Mouse (Mus musculus) lung, postnatal 10 days (tissue): Measurements from ENCODE around the gene Tcte1.

Experiments
- DNase-seq: peaks from one replicate; pipeline ENCODE4 v3.0.0; 2021

Tcte1 gene

DNA sequence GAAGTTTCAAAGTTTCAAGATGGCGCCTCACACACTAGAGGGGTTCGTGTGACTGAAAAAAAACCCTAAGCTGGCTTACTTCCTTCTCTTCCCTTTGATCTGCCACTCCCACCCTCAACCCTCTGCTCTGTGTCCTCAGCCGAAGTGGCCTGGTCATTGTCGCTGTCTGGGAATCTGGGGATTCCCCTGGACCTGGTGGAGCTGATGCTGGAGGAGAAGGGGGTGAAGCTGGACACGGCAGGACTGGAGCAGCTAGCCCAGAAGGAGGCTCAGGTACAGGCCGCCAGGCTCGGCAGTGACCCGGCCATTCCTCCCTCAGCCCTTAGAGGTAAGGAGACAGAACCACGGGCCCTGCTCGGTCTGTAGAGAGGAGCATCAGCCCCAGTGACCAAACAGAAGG lies 7.4 kb upstream of the Tcte1 start:
- DNase-seq = no peak

DNA sequence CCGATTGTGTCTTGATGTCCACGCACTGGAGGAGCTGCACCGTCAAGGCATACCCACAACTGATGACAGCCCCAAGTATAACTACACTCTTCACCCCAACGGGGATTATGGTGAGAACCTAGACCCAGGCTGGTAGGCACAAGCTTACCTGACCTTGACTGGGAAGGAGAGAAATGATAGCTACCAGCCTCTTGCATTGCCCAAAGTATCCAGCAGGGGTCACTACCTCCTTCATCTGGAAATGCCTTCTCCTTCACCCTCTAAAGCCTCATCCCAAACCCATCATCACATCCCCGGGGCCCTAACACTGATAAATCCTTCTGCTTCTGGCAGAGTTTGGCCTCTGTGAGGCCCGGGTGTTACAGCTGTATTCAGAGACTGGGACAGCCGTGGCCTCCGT lies 6.7 kb upstream of the Tcte1 start:
- DNase-seq = peak; percentile 79

DNA sequence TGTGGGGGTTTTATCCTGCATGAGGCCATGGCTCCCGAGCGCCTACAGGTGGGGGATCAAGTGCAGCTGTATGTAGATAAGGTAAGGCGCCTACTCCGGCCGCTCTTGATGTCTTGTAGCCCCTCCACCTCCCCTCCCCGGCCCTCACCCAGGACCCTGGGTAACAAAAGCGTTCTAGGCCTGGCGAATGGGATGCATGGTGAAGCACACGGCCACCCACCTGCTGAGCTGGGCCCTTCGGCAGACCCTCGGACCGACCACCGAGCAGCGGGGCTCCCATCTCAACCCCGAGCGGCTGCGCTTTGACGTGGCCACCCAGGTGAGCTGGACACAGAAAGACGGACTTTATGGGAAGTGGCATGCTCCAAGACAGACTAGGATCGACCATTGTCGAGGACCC lies 6.1 kb upstream of the Tcte1 start:
- DNase-seq = no peak

DNA sequence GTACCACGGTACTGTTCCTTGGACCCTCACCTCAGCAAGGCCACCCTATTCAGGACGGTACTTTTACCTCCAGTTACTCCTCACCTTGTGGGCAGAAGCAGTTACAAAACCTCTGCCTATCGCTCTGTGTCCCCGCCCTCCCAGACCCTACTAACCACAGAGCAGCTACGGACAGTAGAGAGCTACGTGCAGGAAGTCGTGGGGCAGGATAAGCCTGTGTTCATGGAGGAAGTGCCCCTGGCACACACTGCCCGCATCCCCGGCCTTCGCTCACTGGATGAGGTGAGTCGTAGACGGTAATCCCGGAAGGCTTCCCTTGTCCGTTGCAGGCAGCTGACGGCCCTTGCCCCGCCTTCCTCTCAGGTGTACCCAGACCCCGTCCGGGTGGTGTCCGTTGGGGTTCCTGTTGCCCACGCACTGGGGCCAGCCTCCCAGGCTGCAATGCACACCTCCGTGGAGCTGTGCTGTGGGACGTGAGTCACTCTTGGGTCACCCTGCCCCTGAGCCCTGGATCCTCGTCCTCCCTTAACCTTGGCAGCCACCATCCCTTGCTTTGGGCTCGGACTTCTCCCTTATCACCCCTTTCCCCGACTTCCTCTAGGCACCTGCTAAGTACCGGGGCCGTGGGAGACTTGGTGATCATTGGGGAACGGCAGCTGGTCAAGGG lies 5.6 kb upstream of the Tcte1 start:
- no peak for DNase-seq

DNA sequence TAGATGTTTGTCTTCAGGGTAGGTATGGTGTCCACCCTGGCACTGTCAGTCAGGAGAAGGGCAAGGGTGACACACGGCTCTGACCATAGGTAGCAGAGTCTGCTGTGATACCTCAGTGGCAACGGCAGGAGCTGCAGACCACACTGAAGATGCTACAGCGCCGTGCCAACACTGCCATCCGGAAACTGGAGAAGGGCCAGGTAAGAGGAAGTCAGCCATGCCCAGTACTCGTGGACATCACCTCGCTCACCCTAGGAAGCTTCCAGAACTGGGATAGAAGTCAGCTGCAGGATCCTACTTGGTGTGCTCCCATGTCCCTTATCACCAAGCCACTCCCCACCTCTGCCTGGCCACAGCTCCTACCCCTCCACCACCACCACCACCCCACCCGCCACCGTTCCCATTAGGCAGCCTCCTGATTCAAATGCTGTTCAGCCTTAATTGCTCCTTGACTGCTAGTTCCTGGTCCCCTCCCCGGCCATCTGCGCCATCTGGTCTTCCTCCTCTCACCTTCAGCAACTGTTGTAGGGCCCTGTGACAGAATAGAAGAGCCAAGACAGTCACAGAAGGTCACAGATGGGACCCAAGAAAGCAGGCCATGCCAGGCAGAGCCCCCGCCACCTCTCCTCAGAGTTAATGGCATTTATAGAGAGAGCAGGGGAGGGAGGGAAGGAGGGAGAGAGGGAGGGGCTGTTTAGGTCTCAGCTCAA lies 4.3 kb upstream of the Tcte1 start:
- no peak for DNase-seq

DNA sequence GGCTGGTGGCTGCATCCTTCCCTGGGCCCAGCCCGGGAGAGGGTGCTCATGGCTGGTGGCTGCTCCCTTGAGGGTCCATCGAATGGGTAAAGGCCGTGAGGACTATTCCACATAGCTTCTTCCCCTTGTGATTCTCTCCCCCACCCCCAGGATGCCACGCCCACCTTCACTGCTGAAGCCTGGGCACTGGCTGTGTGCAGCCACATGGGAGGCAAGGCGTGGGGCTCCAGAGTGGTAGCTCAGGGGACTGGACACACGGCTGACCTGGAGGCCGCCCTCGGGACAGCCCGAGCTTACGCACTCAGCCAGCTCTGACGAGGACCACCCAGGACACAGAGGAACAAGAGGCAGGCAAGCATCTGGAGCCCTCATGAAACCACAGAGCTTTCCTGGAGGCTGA lies 3.1 kb upstream of the Tcte1 start:
- DNase-seq = no peak

DNA sequence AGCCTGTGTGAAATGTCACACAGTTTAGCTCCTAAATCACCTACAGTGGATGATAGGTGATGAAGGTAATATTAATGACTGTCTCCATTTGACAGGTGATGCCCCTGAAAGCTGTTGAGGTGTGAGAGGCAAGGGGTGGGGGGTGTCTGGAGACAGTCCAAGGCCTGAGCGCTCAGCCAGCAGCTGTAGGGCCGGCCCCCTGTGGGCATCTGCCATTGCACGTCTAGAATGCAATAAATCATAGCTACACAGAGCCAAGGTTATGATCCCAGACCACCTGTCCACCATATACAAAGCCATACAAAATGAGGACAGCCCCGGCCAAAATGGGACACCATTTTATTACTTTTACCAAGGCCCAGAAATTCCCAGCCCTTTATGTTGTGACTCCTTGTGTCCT lies 1.7 kb downstream of the Tcte1 start:
- DNase-seq = no peak

DNA sequence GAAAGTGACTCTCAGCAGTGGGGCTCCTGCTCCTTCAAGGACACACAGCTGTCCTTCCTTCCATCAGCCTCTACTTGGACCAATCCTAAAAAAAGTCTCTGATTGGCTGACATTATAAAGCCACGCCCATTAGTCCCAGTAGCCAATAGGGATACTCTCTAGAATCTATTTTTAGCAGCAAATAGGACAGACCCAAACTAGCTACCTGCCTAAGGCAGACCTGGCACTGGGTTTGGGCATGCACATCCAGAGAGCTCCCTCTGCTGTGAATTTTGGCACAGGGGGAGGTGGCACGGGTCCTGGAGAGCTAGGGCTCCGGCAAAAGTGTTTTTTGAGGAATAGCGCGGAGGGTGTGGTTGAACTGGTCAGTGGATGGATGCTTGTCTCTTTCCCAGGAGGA lies 3.3 kb downstream of the Tcte1 start:
- no peak for DNase-seq

DNA sequence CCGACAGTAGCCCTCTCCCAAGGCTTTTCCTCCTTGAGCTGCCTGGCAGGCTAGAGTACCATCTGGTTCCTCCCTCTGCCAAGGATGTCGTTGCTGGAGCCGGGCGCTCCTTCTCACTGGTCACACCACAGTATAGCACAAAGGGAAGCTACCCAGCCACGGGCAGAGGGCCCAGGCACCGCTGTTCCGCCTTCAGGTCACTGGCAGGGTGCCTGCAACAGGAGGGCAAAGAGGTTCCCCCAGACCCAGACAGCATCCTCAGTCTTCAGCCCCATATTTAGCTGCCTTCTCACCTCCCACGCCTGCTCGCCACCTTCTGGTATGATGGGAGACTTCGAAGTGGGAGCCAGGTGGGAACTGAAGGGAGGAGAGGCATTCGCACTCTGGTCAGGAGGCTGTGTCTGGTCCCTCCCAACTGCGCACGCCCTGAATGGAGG lies 7.1 kb downstream of the Tcte1 start:
- no peak for DNase-seq

DNA sequence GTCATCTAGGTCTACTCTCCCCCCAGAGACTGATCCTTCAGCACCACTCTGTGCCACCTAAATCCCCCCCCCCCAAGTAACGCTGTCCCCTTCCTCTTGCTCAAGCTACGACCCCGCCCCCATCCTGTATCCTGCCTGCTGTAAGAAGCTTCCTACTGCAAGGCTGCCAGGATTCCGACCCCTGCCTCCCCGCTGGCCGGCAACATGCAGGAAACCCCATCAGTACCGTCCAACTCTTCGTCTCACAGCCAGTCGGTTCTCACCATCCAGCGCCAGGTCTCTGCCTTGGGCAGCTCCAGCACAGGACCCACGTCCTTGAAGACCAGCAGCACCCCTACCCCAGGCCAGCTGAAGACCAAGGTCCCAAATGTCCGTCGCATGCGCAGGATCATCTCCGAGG lies 9.7 kb downstream of the Tcte1 start:
- DNase-seq = no peak

DNA sequence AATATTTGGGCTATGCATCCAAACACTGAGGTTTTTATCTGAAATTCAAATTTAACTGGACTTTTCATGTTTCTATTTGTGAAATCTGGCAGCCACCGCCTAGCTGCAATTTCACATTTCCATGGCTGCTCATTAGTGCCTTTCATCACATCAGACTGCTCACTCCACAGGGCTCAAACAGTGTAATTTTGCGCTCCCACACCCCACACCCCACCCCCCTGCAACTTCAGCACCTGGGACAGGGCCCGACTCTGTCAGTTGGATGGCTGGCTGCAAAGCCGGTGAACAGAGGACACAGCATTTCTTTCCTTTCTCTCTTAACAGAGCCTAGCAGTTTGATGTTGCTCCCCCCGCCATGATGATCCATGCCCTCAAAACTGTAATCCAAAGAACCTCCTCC lies 13.0 kb downstream of the Tcte1 start:
- DNase-seq = no peak

DNA sequence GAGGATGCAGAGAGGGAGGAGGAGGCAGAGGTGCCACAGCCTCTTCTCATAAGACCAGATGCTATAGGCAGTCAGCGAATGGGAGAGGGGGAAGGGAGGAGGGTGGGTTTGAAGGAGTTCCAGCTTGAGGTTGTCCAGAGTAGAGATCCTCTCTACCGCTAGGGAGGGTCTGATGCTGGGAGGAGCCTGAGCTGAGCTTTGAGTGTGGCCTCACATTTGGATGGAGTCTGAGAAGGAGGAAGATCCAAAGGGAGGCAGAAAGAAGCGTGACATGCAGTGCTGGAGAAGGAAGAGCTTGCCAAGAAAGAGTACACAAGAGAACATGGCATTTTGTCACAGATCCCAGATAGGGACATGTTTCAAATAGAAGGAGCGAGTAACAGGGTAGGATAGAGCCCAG lies 15.2 kb downstream of the Tcte1 start:
- DNase-seq = no peak

DNA sequence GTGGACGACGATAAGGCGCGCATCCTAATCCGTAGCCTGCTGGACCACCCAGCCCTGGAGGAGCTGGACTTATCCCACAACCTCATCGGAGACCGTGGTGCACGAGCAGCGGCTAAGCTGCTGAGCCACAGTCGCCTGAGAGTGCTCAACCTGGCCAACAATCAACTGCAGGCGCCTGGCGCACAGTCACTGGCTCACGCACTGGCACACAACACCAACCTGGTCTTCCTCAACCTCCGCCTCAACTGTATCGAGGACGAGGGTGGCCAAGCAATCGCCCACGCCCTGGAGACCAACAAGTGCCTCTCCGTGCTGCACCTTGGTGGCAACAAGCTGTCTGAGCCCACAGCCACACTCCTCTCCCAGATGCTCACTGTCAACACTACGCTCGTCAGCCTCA lies 16.4 kb downstream of the Tcte1 start:
- no peak for DNase-seq

DNA sequence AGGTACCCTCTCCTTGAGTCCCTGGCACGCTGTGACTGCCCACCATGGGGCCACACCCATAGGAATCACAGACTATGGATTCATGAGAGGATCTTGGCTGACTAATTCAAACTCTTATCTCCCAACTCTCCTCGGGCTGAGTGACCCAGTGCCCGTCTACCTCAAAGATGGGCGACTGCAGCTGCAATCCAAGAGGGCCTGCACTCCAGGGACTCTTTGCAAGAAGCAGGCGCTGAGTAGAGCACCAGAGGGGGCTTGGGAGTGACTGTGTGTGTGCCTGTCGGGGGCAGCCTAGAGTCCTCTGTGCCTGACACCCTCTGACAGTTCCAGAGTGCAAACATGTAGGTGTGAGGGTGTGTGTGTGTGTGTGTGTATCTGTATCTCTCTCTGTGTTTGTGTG lies 18.9 kb downstream of the Tcte1 start:
- no peak for DNase-seq

DNA sequence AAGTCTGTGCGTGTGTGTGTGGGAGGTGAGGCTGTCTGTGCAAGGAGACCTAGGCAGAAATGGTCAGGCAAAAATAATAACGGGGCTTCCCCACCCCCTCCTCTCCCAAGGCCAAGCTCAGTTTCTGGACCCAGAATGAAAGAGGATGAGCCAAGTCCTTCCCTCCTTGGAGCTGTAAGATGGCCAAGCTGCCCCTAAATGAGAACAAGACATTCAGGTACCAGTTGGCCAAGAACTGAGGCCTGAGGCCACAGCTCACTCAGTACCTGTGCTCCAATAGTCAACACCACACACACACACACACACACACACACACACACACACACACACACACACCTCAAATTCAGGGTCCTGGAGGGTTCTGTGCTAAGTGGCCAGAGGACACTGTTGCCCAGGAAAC lies 19.5 kb downstream of the Tcte1 start:
- DNase-seq = no peak

DNA sequence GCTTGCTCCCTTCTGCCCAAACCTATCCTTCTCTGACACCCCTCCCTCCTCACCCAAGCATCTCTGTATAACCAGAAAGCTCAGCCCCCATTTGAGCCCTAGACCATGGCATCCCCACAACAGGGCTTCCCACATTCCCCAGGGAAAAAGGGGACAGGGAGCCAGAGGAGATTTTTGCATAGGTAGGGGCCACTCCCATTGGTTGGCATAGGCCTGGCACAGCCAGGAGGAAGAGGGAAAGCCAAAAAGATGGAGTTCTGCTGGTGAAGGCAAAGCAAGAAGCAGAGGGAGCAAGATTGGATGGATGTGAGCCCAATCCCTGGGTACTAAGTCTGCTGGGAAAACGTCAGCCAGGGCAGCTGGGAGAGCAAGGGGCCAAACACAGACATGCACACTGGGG lies 19.9 kb downstream of the Tcte1 start:
- no peak for DNase-seq

DNA sequence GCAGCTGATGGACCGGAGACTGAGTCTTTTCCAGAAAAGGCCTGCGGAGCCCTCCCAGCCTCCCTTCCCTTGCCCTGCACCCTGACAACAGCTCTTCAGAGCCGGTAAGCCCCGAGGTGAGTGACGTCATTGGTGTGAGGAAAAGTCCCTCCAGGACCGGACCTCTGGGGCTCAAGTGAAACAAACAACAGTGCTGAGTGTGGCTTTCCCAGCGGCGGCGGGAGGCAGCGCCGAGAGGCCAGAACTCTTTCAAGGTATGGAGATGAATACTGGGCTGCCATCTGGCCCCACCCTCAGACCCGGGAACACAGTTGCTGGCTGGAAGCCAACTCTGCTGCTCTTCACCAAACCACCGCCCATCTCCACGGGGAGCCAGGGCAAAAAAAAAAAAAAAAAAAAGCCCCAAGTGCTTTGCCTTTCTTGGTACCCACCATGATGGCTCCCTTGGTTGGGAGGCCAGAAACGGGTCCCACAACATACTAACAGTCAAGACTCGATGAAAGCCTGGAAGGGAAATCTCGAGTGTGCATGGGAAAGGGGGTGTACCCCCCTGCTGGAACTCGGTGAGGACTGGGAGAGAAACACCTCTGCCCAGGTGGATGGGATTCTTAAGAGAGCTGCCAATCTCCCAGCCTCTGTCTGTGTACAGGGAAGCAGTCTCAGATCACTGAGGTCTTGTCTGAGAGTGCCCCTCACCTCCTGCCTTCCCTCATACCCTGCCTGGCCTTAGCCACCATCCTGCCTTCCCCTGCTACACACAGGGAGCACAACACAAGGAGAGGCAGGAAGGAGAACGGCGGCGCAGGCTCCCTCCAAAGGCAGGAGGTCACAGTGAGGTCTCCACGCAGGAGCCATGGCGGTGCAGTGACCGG lies 21.0 kb downstream of the Tcte1 start:
- DNase-seq = no peak

DNA sequence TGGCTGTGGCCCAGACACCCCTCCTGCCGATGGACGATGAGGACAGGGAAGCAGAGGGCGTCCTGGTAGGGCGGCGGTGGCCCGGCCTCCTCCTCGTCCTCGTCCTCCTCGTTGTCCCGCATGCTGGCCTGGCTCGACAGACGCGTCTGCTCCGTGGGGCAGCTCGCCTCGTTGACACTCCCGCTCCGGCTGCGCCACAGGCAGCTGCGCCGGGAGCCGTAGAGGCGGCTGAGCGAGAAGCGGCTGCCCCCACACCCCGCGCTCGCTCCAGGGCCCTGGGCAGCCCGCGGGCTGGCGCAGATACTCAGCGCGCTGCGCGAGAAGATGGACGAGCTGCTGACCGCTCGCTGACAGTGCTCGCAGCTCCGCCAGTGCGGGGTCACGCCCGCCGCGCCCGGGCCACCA lies 21.6 kb downstream of the Tcte1 start:
- no peak for DNase-seq

DNA sequence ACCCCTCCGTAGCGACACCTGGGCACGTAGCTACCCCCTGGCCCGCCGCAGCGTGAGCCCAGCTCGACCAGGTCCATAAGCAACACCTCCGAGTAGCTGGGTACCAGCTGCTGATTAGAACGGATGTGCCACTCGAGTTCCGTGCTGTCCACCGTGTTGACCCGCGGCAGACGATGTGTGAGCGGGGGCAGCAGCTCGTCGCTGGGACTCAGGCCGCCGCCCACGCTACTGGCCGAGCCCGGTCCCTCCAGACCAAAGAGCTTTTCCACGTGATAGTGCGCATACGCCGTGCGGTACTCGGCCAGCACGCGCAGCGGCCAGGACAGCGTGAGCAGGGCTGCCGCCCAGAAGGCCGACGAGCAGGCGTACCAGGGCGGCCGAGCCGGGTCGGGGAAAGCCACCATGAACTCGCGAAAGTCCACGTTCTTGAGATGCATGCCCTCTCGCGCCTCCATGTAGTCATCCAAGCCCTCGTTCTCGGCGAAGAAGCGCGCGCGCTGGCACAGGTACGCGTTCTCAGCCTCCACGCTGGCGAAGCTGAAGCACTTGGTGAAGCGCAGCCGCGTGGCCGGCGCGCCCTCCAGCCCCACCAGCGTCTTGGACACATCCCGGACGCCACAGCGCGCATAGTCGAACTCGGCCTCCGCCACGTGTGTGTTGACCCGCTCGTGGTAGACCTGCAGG lies 22.2 kb downstream of the Tcte1 start:
- no peak for DNase-seq

DNA sequence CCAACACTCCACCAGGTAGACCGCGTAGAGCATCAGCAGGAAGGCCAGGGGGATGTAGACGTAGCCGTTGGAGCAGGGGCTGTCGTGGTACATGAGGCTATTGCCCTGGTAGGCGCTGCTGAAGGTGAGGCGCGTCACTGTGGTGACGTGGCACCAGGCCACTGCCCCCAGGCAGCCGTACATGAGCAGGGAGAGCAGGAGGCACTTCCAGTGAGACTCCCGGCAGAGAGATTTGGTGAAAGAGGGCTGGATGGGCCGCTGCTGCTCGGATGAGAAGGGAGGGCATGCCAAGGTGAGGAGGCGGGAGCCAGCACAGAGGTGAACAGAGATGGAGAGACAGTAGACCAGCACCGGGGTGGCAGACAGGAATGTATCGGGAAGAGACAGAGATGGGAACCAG lies 23.7 kb downstream of the Tcte1 start:
- no peak for DNase-seq

DNA sequence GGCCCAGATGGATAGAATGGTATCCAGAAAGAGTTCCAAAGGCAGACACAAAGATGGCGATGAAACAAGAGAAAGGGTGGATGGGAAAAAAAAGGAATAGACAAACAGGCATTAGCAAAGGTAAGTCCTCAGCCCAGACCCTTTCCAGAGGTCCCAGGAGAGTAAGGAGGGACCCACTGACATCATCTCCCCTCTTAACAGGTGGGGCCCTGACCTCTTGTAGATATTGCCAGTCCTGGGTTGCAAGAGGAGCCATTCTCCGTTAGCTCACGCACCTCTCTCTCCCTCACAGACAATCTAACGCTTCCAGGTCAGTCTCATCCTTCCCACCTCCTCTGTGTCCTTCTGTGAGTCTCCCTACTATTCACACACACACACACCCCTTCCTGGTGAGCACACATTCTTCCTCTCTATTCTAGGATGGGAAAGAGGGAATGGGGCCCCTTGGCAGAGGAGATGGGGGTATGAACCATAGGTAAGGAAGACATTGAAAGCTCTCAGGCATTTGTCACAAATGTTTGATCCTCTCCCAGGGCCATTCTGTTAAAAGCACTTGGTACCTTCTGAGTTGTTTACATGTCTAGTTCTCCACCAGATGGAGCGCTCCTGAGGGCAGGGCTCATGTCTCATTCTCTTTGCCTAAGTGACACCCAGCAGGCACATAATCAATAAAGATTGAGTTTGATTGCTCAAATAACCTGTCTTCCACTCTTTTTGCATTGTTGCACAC lies 24.4 kb downstream of the Tcte1 start:
- DNase-seq = no peak
